Mouse (Mus musculus): Measurements from ENCODE around the gene Wdr4. TPM values are rescaled to one million over a fixed set of nuclear protein-coding genes. Genes with fewer than 3 reads are reported as not detected.

The Wdr4 gene
- polyA plus RNA-seq, 1 experiment from 2014 or later = 39.9 TPM

DNA sequence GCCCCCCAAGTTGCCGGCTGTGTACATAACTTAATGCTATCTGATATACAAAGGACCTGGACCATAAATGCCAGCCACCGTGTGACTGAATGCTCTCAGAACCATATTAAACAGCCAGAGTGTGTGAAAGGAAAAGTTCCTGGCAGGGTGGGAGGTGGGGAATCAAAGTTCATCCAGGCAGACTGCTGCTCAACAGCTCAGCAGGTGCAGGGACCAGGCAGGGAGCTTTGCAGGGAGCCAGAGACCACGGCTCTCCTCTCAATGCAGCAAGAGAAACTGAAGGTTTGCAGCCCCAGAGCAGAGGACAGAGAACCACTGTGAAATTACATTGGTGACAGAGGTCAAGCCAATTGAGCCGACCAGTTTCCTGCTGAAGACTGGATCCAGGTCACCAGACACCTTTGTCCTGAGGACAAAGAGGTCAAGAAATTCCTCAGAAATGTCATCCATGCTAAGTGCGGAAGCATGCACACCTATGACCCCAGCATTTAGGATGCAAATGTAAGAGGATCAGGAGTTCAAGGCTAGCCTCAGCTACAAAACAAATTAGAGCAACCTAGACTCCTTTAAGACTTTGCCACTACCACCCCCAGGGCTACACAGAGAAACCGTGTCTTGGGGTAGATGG, 32.2 kb downstream of the Wdr4 start:
- no peaks in the 10 kb centered on the region for H3K4me1 ChIP-seq
- no peak overlapping the region for H3K4me2 ChIP-seq
- no peak for ATAC-seq (ENCODE audit: borderline replicate concordance, extremely low read depth, low FRiP score, low TSS enrichment)
- no peaks in the 10 kb centered on the region for H3K36me3 ChIP-seq
- no peaks in the 10 kb centered on the region for H3K27me3 ChIP-seq
- no peak overlapping the region for H3K27ac ChIP-seq
- H3K4me3 ChIP-seq = no peak overlapping the region
- H3K9ac ChIP-seq = no peak overlapping the region
- WGBS = 38% methylated on average over 6 of the region's 6 CpGs
- no peaks in the 10 kb centered on the region for H3K9me3 ChIP-seq

DNA sequence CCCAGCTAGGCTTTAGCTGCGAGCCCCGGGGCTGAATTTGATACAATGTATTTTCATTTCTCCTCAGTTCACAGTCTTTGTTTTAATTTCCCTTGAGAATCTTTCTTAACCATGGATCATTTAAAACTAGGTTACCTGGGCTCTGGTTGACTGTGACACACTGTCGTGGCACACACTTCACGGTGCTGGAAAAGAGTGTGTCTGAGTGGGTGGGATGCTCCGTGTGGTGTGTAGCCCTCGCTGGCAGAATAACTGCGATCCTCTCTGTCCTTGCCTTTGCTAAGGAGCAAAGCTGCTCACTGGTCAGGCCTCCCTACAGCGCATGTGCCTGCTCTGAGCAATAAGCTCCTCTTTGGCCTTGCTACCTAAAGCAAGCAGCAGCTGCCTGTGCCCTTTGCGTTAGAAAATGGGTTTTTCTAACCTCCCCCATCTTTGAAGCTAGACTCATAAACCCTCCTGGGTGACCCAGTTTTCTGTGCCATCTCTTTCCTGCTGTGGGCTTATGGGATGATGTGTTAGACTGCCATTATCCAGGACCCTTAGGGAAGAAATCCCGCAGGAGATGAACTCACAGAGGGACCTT, 33.1 kb downstream of the Wdr4 start:
- Histone ChIP-seq H3K27ac (no peak overlapping the region), H3K9ac (no peak overlapping the region), H3K27me3 (no peaks in the 10 kb centered on the region), H3K9me3 (no peaks in the 10 kb centered on the region), H3K4me1 (no peaks in the 10 kb centered on the region), H3K36me3 (no peaks in the 10 kb centered on the region), H3K4me3 (no peak overlapping the region), H3K4me2 (no peak overlapping the region)
- WGBS = 76% methylated on average over 10 of the region's 10 CpGs
- no peak for ATAC-seq (ENCODE audit: borderline replicate concordance, extremely low read depth, low FRiP score, low TSS enrichment)

DNA sequence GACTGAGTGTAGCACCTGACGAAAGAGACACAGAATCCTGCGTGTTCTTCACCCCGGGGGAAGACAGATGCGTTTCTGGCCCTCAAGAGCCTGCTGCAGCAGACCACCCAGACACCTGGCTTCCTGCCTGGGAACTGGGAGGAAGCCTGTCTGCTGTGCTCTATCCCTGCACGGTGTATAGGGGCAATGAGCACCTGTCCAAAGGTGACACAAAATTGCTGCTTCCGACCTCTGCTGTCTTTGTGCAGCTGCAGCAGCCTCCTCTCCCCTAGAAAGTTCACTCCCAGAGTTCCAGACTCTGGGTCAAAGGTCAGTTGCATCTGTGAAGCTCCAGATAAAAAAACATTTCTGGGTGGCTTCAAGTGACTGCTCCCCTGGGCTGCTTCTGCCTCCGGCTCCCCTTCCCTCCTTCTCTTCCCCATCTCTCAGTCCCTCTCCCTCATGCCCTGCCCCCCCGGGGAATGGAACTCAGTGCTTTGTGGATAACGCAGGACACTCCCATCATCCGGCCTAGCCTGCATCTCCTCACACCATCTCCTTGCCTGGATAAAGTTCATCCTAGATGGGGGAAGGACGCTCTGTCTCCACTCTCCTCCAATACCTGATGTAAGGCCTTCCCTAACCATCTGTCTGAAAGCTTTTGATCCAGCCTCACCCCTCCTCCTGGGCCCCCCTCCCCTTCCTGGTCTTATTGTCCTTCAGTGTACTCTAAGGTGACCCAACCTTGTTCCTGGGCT, 40.5 kb downstream of the Wdr4 start:
- 37% methylated on average over 11 of the region's 11 CpGs for WGBS
- H3K27me3 ChIP-seq = no peaks in the 10 kb centered on the region
- H3K9me3 ChIP-seq = no peaks in the 10 kb centered on the region
- ATAC-seq (ENCODE audit: borderline replicate concordance, extremely low read depth, low FRiP score, low TSS enrichment) = no peak
- H3K9ac ChIP-seq = no peak overlapping the region
- no peak overlapping the region for H3K27ac ChIP-seq
- peaks cover 6% of the 10 kb centered on the region; the same call in 1 of the 2 replicates for H3K36me3 ChIP-seq
- H3K4me3 ChIP-seq = no peak overlapping the region
- H3K4me1 ChIP-seq = no peaks in the 10 kb centered on the region
- H3K4me2 ChIP-seq = no peak overlapping the region

DNA sequence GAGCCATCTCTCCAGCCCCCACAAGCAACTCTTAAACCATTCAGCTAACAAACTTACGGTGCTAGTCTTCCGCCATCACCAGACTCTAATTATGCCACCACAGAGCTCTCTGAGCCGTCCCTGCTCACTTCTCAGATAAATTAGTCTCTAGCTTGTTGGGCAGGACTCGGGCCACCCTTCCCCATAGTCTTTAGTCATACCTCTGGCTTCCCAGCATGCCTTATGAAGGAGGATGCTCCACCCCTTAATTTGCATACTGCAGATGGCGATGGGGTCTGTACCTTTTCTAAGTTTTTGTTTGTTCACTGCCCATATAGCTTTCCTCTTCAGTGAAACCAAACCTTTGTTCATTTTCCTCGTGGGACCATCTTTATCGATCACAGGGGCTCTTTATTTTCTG, 41.2 kb downstream of the Wdr4 start:
- H3K27ac ChIP-seq = no peak overlapping the region
- H3K4me2 ChIP-seq = no peak overlapping the region
- H3K9ac ChIP-seq = no peak overlapping the region
- no peak for ATAC-seq (ENCODE audit: borderline replicate concordance, extremely low read depth, low FRiP score, low TSS enrichment)
- 68% methylated on average over 7 of the region's 7 CpGs for WGBS
- H3K4me3 ChIP-seq = no peak overlapping the region
- no peaks in the 10 kb centered on the region for H3K27me3 ChIP-seq
- H3K36me3 ChIP-seq = peaks cover 6% of the 10 kb centered on the region; the same call in 1 of the 2 replicates
- H3K9me3 ChIP-seq = no peaks in the 10 kb centered on the region
- H3K4me1 ChIP-seq = no peaks in the 10 kb centered on the region

DNA sequence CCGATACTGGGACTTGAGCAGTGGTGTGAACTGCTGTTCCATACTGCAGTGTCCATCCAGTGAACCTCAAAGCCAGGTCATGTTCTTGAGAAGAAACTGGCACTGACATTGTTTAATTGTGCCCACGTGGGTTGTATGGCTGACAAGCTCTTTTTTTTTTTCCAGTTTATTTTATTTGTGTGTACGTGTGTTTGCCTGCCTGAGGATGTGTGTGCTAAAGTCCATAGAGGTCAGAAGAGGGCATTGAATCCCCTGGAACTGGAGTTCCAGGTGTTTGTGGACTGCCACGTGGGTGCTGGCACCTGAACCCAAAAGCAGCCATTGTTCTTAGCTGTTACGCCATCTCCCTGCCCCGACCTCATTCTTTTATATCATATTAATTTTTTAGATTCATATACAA, 45.4 kb downstream of the Wdr4 start:
- Histone ChIP-seq H3K9me3 (no peaks in the 10 kb centered on the region), H3K27me3 (no peaks in the 10 kb centered on the region), H3K4me3 (no peak overlapping the region), H3K36me3 (peaks cover 11% of the 10 kb centered on the region), H3K9ac (no peak overlapping the region), H3K27ac (no peak overlapping the region), H3K4me1 (no peaks in the 10 kb centered on the region), H3K4me2 (no peak overlapping the region)
- ATAC-seq (ENCODE audit: borderline replicate concordance, extremely low read depth, low FRiP score, low TSS enrichment) = no peak
- 63% methylated on average over 6 of the region's 6 CpGs for whole genome bisulfite sequencing

DNA sequence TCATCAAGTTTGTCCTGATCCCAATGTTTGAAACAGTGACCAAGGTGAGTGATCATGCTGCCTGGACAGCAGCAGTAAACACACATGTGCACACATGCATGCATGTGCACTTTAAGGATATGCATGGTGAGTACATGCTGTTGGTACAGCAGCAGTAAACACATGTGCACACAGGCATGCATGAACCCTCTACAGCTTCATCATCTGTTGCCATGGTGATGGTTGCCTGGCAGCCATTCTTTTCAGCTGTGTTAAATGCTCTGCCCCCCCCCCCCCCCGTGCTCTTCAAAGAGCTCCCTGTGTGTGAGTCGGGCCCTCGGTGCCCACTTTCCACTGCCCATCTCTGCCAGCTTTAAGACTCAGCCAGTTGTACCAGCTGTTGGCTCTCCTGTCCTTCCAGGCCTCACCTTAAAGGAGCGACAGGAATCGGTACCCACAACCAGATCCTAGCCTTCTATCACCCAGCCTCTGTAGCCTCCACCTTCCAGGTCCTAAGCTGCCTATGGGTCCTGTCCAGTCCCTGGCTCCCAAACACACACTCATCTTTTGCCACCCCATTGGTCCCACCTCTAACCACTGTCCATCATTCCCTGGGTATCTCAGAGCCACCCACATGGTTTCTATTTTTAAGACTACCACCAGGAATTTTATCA, 48.9 kb downstream of the Wdr4 start:
- peaks cover 21% of the 10 kb centered on the region for H3K36me3 ChIP-seq
- H3K27me3 ChIP-seq = no peaks in the 10 kb centered on the region
- 85% methylated on average over 5 of the region's 5 CpGs for WGBS
- H3K9me3 ChIP-seq = no peaks in the 10 kb centered on the region
- ATAC-seq (ENCODE audit: borderline replicate concordance, extremely low read depth, low FRiP score, low TSS enrichment) = no peak
- H3K4me2 ChIP-seq = no peak overlapping the region
- H3K4me3 ChIP-seq = no peak overlapping the region
- H3K27ac ChIP-seq = no peak overlapping the region
- H3K4me1 ChIP-seq = no peaks in the 10 kb centered on the region
- no peak overlapping the region for H3K9ac ChIP-seq

DNA sequence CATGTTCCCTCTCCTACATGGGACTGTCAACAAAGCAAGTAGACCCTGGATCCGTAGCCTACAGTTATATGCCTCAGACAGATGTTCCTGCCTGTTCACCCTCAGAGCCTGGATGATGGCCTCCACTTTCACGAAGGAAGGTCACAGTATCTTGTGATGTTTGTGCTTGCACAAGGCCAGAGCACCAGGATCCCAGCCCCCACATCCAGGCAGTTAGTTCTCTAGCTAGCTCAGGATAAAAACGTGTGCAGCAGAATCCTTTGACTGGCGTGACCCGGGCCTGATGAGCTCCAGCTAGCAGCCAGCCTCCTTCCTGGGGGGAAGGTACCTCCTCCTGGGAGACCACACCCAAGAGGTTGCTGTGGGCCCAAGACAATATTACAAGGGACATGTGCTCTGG, 51.3 kb downstream of the Wdr4 start:
- Histone ChIP-seq H3K27ac (no peak overlapping the region), H3K4me1 (no peaks in the 10 kb centered on the region), H3K4me3 (no peak overlapping the region), H3K9ac (no peak overlapping the region), H3K27me3 (no peaks in the 10 kb centered on the region), H3K4me2 (no peak overlapping the region), H3K9me3 (no peaks in the 10 kb centered on the region), H3K36me3 (peaks cover 17% of the 10 kb centered on the region)
- 54% methylated on average over 5 of the region's 5 CpGs for WGBS
- no peak for ATAC-seq (ENCODE audit: borderline replicate concordance, extremely low read depth, low FRiP score, low TSS enrichment)

DNA sequence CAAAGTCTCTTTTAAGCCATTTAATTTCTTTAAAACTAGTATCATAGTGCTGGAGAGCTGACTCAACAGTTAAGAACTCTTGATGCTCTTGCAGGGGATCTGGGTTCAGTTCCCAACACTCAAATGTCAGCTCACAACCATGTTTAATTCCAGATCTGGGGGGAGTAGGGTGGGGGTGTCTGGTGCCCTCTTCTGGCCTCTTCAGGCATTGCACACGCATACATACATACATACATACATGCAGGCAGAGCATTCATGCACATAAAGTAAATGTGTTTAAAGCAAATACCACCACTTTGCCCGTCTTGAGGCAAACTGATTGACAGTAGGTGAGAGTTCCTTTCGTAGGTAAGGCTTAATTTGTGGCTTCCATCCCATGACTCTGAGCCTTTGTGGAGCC, 52.9 kb downstream of the Wdr4 start:
- Histone ChIP-seq H3K9me3 (no peaks in the 10 kb centered on the region), H3K4me2 (no peak overlapping the region), H3K36me3 (peaks cover 21% of the 10 kb centered on the region), H3K27ac (no peak overlapping the region), H3K9ac (no peak overlapping the region), H3K27me3 (no peaks in the 10 kb centered on the region), H3K4me3 (no peak overlapping the region), H3K4me1 (no peaks in the 10 kb centered on the region)
- ATAC-seq (ENCODE audit: borderline replicate concordance, extremely low read depth, low FRiP score, low TSS enrichment) = no peak
- WGBS = 84% methylated on average over 3 of the region's 3 CpGs

DNA sequence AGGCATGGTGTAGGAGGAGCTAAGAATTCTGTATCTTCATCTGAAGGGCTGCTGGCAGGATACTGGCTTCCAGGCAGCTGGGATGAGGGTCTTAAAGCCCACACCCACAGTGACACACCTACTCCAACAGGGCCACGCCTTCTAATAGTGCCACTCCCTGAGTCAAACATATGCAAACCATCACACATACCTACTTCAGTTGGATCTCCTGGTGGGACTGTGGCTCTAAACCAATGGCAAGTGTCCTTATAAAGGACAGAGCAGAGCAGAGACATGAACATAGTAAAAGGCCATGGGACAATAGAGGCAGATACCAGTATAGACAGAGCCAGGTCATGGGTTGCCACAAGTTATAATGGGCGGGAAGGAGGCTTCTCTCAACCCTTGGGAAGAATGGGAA, 57.3 kb downstream of the Wdr4 start:
- no peak for ATAC-seq (ENCODE audit: borderline replicate concordance, extremely low read depth, low FRiP score, low TSS enrichment)
- no peak overlapping the region for H3K27ac ChIP-seq
- peaks cover 23% of the 10 kb centered on the region; the same call in 1 of the 2 replicates for H3K36me3 ChIP-seq
- no peaks in the 10 kb centered on the region for H3K27me3 ChIP-seq
- WGBS = 74% methylated on average over 2 of the region's 2 CpGs
- H3K9me3 ChIP-seq = no peaks in the 10 kb centered on the region
- H3K4me1 ChIP-seq = peaks cover 13% of the 10 kb centered on the region
- no peak overlapping the region for H3K9ac ChIP-seq
- no peak overlapping the region for H3K4me3 ChIP-seq
- H3K4me2 ChIP-seq = no peak overlapping the region

- Histone ChIP-seq H3K9me3 (no peaks in the 10 kb centered on the region), H3K9ac (no peak overlapping the region), H3K4me2 (no peak overlapping the region), H3K27me3 (no peaks in the 10 kb centered on the region), H3K27ac (no peak overlapping the region), H3K4me1 (peaks cover 32% of the 10 kb centered on the region), H3K4me3 (no peak overlapping the region), H3K36me3 (0 out of 2 replicates have a peak, but pooled peaks cover 10% of the 10 kb centered on the region)
- ATAC-seq (ENCODE audit: borderline replicate concordance, extremely low read depth, low FRiP score, low TSS enrichment) = no peak
- WGBS = 56% methylated on average over 4 of the region's 4 CpGs
Measured at GRCm38 (mm10) chr17:31460416-31460815, 59.4 kb downstream of the Wdr4 start.

- Histone ChIP-seq H3K9me3 (no peaks in the 10 kb centered on the region), H3K4me2 (peak overlapping the region; percentile 12; the same call in 1 of the 2 replicates), H3K9ac (no peak overlapping the region), H3K27ac (peak overlapping the region; percentile 86), H3K4me3 (no peak overlapping the region), H3K4me1 (peaks cover 59% of the 10 kb centered on the region), H3K36me3 (0 out of 2 replicates have a peak, but pooled peaks cover 8% of the 10 kb centered on the region), H3K27me3 (no peaks in the 10 kb centered on the region)
- WGBS = 37% methylated on average over 18 of the region's 18 CpGs
- ATAC-seq (ENCODE audit: borderline replicate concordance, extremely low read depth, low FRiP score, low TSS enrichment) = peak; percentile 92
Measured at GRCm38 (mm10) chr17:31456723-31457567, 62.8 kb downstream of the Wdr4 start.

All from lung, embryonic 15.5 days (tissue).